Mouse (Mus musculus): ENCODE data around the gene Elf5. TPM values are rescaled to one million over a fixed set of nuclear protein-coding genes. Genes with fewer than 3 reads are reported as not detected.

Elf5 gene
- polyA plus RNA-seq, 1 experiment from 2014 or later: not detected

DNA sequence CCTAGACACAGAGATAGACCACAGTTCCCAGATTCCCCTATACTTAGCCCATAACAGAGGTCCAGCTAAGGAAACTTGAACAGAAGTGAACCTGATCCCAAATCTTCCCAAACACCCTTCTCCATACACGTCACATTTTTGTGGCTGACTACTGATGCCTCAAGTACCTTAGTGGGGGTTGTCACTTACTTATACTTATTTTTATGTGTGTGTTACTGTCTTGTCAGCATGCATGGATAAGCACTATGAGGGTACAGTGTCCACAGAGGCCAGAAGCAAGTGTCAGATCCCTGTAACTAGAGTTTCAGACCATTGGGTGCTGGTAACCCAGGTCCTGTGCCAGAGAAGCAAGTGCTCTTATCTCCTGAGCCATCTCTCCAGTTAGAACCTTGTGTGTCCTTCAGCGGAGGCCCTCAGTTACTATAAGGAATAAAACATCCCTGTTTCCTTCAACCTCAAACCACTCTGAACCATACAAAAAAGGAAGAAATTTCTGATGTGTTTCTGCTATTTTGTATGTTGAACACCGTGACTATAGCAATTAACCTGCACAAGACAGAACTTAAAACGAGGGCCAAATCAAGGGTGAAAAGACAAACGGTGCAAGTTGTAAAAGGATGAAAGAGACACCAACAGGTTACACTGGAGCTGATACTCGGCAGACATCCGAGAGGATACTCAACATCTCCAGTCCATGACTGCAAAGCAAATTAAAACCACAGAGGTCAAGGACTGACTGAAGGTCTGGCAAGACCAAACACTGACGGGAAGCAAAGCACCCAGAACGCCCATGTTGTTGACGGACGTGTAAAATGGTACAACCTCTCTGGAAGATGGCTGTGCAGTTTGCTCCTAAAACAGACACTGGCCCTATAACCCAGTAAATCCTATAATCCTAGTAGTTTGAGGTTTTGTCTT lies 70.1 kb downstream of the Elf5 start:
- no peak for ATAC-seq (replicated peaks)

DNA sequence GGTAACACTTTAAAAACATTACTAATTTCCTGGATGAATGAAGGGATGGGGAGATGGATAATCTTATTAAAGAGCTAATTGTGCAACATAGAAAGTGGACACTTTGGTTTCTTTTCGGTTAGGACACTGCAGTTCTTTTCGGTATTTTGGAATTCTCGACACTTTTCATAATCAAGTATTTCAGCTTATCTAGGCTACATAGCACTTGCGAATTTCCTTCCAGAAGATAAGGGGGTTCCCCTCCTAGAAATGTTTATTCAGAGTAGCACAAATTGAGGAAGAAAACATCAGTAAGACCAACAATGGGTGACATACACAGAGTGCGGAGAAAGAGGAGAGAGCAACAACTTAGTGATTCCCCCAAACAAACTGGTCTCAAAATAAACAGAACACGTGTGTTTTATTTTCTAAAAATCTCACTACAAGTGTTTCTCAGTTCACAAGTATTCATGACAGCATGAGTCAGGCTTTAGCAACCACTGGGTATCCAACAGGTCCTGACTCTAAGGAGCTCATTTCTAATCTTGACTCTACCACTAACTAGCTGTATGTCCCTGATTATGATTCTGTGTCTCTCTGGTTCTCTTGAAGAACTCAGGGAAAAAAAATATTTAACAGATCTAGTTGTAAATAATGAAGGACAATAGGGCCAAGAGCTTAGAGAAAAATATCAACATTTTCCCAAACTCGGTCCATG lies 71.9 kb downstream of the Elf5 start:
- H3K27me3 ChIP-seq: no peaks in the 10 kb centered on the region
- 0 out of 2 replicates have a peak overlapping the region, but pooled peaks have one; percentile 98 for H3K4me3 ChIP-seq
- ATAC-seq (replicated peaks): no peak
- H3K36me3 ChIP-seq: no peaks in the 10 kb centered on the region
- 77% methylated on average over 7 of the region's 7 CpGs for WGBS
- H3K9ac ChIP-seq (replicated peaks): no peak overlapping the region; the same call in 1 of the 2 replicates
- H3K9me3 ChIP-seq: no peaks in the 10 kb centered on the region
- peaks cover 22% of the 10 kb centered on the region for H3K4me1 ChIP-seq
- H3K27ac ChIP-seq (replicated peaks): no peak overlapping the region
- peak overlapping the region; percentile 79 for H3K4me2 ChIP-seq (replicated peaks)

More for the DNA sequence above, 70.1 kb downstream of the Elf5 start:
- Histone ChIP-seq H3K27ac (replicated peaks) (no peak overlapping the region), H3K4me3 (no peak overlapping the region), H3K4me2 (replicated peaks) (no peak overlapping the region), H3K36me3 (no peaks in the 10 kb centered on the region), H3K9me3 (no peaks in the 10 kb centered on the region), H3K9ac (replicated peaks) (no peak overlapping the region), H3K27me3 (no peaks in the 10 kb centered on the region), H3K4me1 (peaks cover 22% of the 10 kb centered on the region)
- 89% methylated on average over 11 of the region's 11 CpGs for WGBS

DNA sequence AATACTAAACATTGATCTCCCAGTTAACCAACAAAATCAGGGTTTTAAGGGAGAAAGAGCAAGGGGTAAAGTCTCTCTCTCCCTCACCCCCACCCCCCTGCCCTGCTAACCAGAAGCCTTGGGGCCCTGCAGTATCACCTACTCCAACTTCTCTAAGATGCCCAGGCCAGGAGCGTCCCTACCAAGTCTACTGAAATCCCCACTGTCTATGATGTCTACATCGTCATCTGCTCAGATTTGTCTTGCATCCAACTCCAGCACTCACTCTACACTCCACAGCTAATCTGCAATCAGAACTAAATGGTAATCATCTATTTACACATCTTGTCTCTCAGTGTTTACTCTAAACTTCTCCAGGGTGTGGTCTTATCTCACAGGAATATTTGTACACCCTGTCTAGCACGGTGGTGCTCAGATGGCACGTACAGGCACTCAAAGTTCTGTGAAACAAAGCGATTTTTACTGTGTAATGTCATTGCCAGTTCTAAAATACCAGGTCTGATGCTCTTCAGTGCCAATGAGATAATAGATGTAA lies 72.6 kb downstream of the Elf5 start:
- Histone ChIP-seq H3K4me2 (replicated peaks) (peak overlapping the region; percentile 79), H3K9me3 (no peaks in the 10 kb centered on the region), H3K36me3 (no peaks in the 10 kb centered on the region), H3K27ac (replicated peaks) (peak overlapping the region; percentile 97), H3K9ac (replicated peaks) (peak overlapping the region; percentile 88), H3K4me1 (peaks cover 22% of the 10 kb centered on the region), H3K27me3 (no peaks in the 10 kb centered on the region), H3K4me3 (peak overlapping the region; percentile 98)
- no peak for ATAC-seq (replicated peaks)
- WGBS: 36% methylated on average over 5 of the region's 5 CpGs

DNA sequence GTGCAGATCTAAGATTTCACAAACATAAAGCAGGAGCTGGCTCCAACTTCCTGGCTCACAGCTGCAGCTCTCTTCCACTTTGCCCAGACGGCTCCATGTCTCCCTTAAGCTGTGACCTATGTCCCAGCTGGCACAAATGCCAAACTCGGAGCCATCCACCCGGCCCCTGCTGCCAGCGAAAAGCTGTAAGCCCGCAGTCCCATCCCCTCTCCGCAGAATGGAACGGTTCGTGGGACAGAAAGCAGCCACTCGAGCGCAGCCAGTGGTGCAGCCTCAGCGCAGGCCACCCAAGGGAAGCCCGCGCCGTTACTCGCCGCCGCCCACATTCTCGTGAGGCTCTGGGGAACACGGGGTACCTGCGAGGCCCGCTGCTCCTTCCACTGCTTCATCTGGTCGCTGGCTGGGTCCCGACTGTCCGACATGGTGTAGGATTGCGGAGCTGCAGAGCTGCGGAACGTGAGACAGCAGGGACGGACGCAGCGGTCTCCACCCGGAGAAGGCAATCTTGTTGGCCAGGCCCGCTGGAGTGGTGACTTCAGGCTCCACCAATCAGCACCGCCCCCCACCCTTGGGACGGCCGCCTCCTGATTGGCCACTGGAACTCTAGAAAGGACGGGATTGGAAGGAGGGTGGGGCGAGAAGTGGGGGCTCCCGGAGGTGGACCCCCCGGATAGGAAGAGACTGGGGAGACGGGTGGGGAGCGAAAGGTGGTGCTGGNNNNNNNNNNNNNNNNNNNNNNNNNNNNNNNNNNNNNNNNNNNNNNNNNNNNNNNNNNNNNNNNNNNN lies 73.3 kb downstream of the Elf5 start, which contains the start of gene Cat:
Gene Cat (minus strand): TSS at position 544 of the 785 bp plus-strand sequence.
- WGBS: under 1% methylated on average over 41 of the region's 41 CpGs

DNA sequence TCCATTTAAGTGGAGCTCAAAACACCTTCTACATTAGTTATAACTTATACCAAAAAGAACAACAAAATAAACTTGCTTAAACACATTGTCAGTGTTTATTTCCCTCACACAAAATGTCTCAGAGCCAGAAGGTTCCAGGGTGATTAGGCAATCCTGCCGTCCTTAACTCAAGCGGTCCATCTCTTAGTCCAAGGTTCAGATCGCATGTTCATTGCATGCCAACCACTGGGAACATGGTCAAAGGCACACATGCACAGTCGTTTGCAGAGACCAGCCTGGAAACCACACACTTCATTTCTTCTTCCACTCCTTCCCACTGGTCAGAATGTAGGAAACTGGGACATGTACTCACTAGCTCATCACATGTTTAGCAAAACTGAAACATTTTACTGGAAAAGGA lies 81.0 kb downstream of the Elf5 start:
- ATAC-seq (replicated peaks): no peak
- Histone ChIP-seq H3K27me3 (no peaks in the 10 kb centered on the region), H3K9ac (replicated peaks) (no peak overlapping the region), H3K36me3 (no peaks in the 10 kb centered on the region), H3K4me1 (no peaks in the 10 kb centered on the region), H3K4me3 (no peak overlapping the region), H3K9me3 (no peaks in the 10 kb centered on the region), H3K4me2 (replicated peaks) (no peak overlapping the region), H3K27ac (replicated peaks) (no peak overlapping the region)
- 89% methylated on average over 4 of the region's 4 CpGs for WGBS

More for the DNA sequence above, 73.3 kb downstream of the Elf5 start, which contains the start of gene Cat:
- Histone ChIP-seq H3K9me3 (no peaks in the 10 kb centered on the region), H3K9ac (replicated peaks) (peak within 1 kb of the TSS; percentile 88), H3K36me3 (no peaks in the 10 kb centered on the region), H3K4me2 (replicated peaks) (peak within 1 kb of the TSS; percentile 79), H3K4me3 (peak within 1 kb of the TSS; percentile 98), H3K4me1 (peaks cover 22% of the 10 kb centered on the region), H3K27ac (replicated peaks) (peak within 1 kb of the TSS; percentile 97), H3K27me3 (no peaks in the 10 kb centered on the region)
- peak; percentile 100 for ATAC-seq (replicated peaks)

DNA sequence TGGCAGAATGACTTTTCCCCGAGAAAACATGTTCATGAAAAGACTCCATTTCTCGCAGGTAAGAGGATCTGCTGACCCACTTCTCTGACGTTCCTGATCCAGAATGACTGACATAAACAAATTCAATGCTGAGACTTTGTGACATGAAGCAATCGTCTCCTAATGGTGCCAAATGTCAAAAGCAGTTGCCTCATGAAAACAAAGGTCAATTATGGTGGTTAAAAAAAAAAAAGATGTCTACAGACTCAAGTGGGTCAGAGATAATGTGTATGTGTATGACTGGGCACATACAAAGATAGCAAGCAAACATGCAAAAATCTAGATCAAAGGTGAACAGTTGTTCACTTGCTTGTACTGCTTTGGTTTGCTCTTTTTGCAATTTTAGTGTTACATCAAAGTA lies 82.3 kb downstream of the Elf5 start:
- no peaks in the 10 kb centered on the region for H3K4me1 ChIP-seq
- H3K27ac ChIP-seq (replicated peaks): no peak overlapping the region
- no peak overlapping the region for H3K9ac ChIP-seq (replicated peaks)
- no peak for ATAC-seq (replicated peaks)
- no peak overlapping the region for H3K4me2 ChIP-seq (replicated peaks)
- 69% methylated on average over 4 of the region's 4 CpGs for WGBS
- no peak overlapping the region for H3K4me3 ChIP-seq
- H3K36me3 ChIP-seq: no peaks in the 10 kb centered on the region
- no peaks in the 10 kb centered on the region for H3K27me3 ChIP-seq
- no peaks in the 10 kb centered on the region for H3K9me3 ChIP-seq

DNA sequence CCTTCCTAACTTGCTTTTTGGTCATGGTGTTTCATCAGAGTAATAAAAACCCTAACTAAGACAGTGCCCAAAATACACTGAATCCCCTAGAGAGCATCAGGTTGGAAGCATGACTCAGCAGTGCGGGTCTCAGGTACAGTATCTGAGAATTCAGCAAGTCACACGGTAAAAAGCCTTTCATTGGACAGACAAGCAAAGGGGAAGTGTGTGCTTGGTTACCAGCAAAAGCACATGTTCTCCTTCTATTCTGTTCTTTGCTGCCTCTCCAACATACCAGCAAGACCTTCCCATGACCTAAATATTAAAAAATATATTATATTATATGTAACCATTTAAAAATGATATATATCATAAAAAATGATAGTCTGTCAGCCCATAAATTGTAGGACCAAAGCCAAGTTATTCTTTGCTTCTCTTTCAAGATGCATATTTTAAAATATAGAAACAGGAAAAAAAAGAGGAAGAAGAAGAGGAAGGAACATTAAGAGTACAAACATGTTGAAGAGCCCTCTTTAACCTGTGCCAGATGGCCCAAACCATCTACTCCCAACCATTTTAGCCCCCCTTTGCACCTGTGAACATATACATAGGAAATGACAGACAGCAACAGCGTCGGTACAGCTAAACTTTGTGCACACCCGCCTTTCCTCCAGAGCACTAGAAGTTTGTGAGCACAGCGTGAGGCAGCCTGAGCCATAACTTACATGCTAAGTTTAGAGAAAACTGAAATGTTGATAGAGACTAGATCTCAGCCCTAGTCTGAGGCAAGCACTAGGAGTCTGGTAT lies 84.3 kb downstream of the Elf5 start:
- Histone ChIP-seq H3K27ac (replicated peaks) (no peak overlapping the region), H3K9me3 (no peaks in the 10 kb centered on the region), H3K4me3 (no peak overlapping the region), H3K4me2 (replicated peaks) (no peak overlapping the region), H3K4me1 (no peaks in the 10 kb centered on the region), H3K9ac (replicated peaks) (no peak overlapping the region), H3K27me3 (no peaks in the 10 kb centered on the region), H3K36me3 (no peaks in the 10 kb centered on the region)
- 89% methylated on average over 6 of the region's 6 CpGs for WGBS
- no peak for ATAC-seq (replicated peaks)

Other genes starting within 250 kb of the Elf5 start
- gene Ehf, start 108.4 kb upstream of the Elf5 start, polyA plus RNA-seq (2015; fragmentation: Nextera tagmentation; extraction: Ambion mirVana): 0.06 and 0.22 TPM in 2 replicates
- gene Cat, start 73.5 kb downstream of the Elf5 start, polyA plus RNA-seq (2015; fragmentation: Nextera tagmentation; extraction: Ambion mirVana): 65.4 and 69.0 TPM in 2 replicates
- gene Abtb2, start 154.6 kb downstream of the Elf5 start, polyA plus RNA-seq (2015; fragmentation: Nextera tagmentation; extraction: Ambion mirVana): 7.4 TPM in 2 replicates